Mouse (Mus musculus): ENCODE results near the gene Tcf25. TPM values are rescaled to one million over a fixed set of nuclear protein-coding genes. Genes with fewer than 3 reads are reported as not detected.

Tcf25 gene
- polyA plus RNA-seq, 1 experiment from 2014 or later, result 54.9 TPM

DNA sequence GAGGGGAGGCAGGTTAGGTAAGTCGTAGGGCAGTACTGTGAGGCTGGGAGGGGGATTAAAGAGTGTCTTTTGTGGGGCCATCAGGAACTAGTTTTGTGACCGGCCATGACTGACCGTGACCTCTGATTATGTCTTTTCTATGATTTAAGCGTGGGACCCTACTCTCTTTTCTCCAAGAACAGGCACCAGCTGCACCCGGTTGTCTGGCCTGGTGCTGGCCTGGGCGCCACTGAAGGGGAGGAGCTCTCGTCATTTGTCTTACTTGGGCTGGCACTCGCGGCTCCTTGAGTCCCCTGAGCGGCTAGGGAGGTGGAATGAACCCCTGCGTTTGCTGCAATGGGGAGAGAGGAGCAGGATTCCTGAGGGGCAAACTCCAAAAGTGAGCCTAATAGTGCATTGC is 20.3 kb upstream of the Tcf25 start:
- no peaks in the 10 kb centered on the region for H3K36me3 ChIP-seq (replicated peaks; ENCODE audit: insufficient read depth, low read length)
- H3K27ac ChIP-seq (ENCODE audit: low read depth), result no peak overlapping the region
- WGBS (ENCODE audit: insufficient replicate concordance), result 57% methylated on average over 11 of the region's 11 CpGs
- no peak overlapping the region for H3K4me2 ChIP-seq (ENCODE audit: low read depth, low read length)
- ATAC-seq (no peak), DNase-seq (no peak)
- H3K4me1 ChIP-seq (ENCODE audit: insufficient read depth), result peaks cover 2% of the 10 kb centered on the region; the same call in 1 of the 2 replicates
- no peaks in the 10 kb centered on the region for H3K9me3 ChIP-seq (ENCODE audit: low read length)
- H3K9ac ChIP-seq (replicated peaks), result no peak overlapping the region
- no peaks in the 10 kb centered on the region for H3K27me3 ChIP-seq (ENCODE audit: insufficient read depth, low read length)
- H3K4me3 ChIP-seq (ENCODE audit: low read depth, low read length), result no peak overlapping the region
- TF ChIP-seq EP300 (IDR thresholded peaks at IDR 0.05; ENCODE audit: low read depth), result no peak
- no peak for TF ChIP-seq CTCF (IDR thresholded peaks at IDR 0.05; ENCODE audit: low read depth)

DNA sequence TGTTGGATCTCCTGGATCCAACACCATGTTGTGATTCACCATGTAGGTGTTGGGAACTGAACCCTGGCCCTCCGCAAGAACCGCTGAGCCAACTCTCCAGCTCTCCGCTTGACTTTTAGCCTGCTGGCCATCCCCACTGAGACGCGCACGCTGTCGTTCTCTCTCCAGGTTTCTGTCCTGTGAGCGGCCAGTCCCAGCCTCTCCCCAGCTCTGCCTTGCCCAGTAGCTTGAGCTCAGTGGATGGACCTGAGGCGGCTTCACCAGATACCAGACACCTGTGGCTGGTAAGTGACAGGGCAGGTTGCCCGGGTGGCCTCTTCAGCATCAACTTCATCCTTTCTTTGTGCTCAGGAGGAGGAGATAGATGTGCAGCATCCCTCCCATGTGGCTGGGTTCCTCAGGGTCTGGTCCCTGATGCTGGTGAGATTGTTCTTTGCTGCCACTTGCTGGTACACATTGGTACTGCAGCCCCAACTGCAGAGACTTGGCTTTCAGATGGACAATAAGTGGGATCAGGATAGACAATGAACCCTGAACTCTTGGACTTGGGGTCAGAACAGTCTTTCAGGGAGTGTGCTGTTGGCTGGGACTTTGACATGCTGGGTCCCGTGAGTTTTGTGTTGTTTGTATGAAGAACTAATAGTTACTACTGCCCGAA is 12.3 kb upstream of the Tcf25 start:
- WGBS (ENCODE audit: insufficient replicate concordance), result 49% methylated on average over 12 of the region's 12 CpGs
- H3K4me2 ChIP-seq (ENCODE audit: low read depth, low read length), result no peak overlapping the region
- H3K4me3 ChIP-seq (ENCODE audit: low read depth, low read length), result no peak overlapping the region
- no peak for TF ChIP-seq EP300 (IDR thresholded peaks at IDR 0.05; ENCODE audit: low read depth)
- peak; percentile 95 for TF ChIP-seq CTCF (IDR thresholded peaks at IDR 0.05; ENCODE audit: low read depth)
- ATAC-seq (peak; percentile 73), DNase-seq (peak; percentile 85)
- H3K36me3 ChIP-seq (replicated peaks; ENCODE audit: insufficient read depth, low read length), result no peaks in the 10 kb centered on the region
- no peaks in the 10 kb centered on the region for H3K27me3 ChIP-seq (ENCODE audit: insufficient read depth, low read length)
- no peak overlapping the region for H3K9ac ChIP-seq (replicated peaks)
- H3K9me3 ChIP-seq (ENCODE audit: low read length), result no peaks in the 10 kb centered on the region
- H3K27ac ChIP-seq (ENCODE audit: low read depth), result no peak overlapping the region
- no peaks in the 10 kb centered on the region for H3K4me1 ChIP-seq (ENCODE audit: insufficient read depth)

DNA sequence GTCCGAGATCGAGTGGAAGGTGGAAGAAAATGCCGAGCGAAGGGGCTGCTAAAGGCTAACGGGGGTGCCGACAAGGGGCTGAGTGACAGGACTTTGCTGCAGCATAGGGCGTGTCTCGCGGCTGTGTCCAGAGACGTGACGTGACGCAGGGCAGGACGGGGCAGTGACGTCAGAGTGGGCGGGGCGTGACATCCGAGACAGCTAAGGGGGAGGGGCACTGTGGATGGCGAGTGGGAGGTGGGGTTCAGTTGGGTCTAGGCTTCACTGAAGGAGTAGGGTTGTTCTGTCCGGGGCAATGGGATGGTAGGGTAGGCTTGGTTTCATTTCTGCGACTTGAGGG is 656 bp downstream of the Tcf25 start:
- DNase-seq (peak; percentile 95), ATAC-seq (peak; percentile 73)
- H3K27ac ChIP-seq (ENCODE audit: low read depth), result peak overlapping the region; percentile 98
- WGBS (ENCODE audit: insufficient replicate concordance), result under 1% methylated on average over 20 of the region's 20 CpGs
- peak overlapping the region; percentile 87 for H3K9ac ChIP-seq (replicated peaks)
- no peaks in the 10 kb centered on the region for H3K9me3 ChIP-seq (ENCODE audit: low read length)
- no peak for TF ChIP-seq CTCF (IDR thresholded peaks at IDR 0.05; ENCODE audit: low read depth)
- no peak for TF ChIP-seq EP300 (IDR thresholded peaks at IDR 0.05; ENCODE audit: low read depth)
- no peaks in the 10 kb centered on the region; the same call in 1 of the 2 replicates for H3K36me3 ChIP-seq (replicated peaks; ENCODE audit: insufficient read depth, low read length)
- H3K27me3 ChIP-seq (ENCODE audit: insufficient read depth, low read length), result no peaks in the 10 kb centered on the region
- H3K4me2 ChIP-seq (ENCODE audit: low read depth, low read length), result peak overlapping the region; percentile 84
- H3K4me1 ChIP-seq (ENCODE audit: insufficient read depth), result peaks cover 14% of the 10 kb centered on the region; the same call in 1 of the 2 replicates
- H3K4me3 ChIP-seq (ENCODE audit: low read depth, low read length), result peak overlapping the region; percentile 81

DNA sequence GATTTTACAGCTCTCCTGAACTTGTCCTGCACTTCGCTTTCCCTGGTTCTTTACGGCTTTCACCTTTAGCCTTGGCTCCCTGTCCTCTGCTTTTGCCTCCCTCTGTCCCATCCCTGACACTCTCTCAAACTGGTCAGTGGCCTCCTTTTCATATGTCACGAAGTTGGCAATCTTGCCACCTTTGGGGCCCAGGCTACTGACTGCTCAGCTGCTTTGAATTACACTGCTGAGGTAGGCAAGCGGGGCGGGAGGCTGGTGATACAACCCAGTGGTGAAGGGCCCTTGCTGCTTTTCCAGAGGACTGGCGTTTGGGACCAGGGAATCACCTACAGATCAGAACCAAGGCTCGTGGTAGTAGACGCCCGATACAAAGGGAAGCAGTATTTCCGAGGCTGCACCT is 2.1 kb downstream of the Tcf25 start:
- no peak for TF ChIP-seq EP300 (IDR thresholded peaks at IDR 0.05; ENCODE audit: low read depth)
- no peak for TF ChIP-seq CTCF (IDR thresholded peaks at IDR 0.05; ENCODE audit: low read depth)
- H3K36me3 ChIP-seq (replicated peaks; ENCODE audit: insufficient read depth, low read length), result peaks cover 2% of the 10 kb centered on the region; the same call in 1 of the 2 replicates
- no peak overlapping the region for H3K27ac ChIP-seq (ENCODE audit: low read depth)
- H3K9ac ChIP-seq (replicated peaks), result no peak overlapping the region
- ATAC-seq (no peak), DNase-seq (no peak)
- H3K27me3 ChIP-seq (ENCODE audit: insufficient read depth, low read length), result no peaks in the 10 kb centered on the region
- no peak overlapping the region for H3K4me2 ChIP-seq (ENCODE audit: low read depth, low read length)
- H3K9me3 ChIP-seq (ENCODE audit: low read length), result no peaks in the 10 kb centered on the region
- WGBS (ENCODE audit: insufficient replicate concordance), result 85% methylated on average over 10 of the region's 10 CpGs
- H3K4me1 ChIP-seq (ENCODE audit: insufficient read depth), result peaks cover 14% of the 10 kb centered on the region; the same call in 1 of the 2 replicates
- no peak overlapping the region for H3K4me3 ChIP-seq (ENCODE audit: low read depth, low read length)

DNA sequence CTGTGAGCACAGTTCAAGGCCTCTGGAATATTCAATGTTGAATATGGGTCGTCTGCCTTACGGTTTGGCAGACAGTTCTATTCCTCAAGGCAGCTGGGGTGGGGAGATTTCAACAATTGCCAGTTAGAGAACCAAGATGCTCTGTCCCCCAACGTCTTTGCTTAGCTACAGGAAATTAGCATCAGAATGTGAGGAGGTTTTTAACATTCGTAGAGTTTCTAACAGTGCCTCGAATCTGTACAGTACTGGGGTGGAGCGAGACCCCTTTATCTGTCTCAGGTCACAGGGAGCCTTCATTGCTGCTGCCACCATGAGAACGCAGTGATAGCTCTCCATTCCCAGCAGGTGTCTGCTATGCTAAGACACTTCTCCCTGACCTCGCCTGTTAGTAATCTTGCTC is 2.6 kb downstream of the Tcf25 start:
- TF ChIP-seq EP300 (IDR thresholded peaks at IDR 0.05; ENCODE audit: low read depth) (no peak), CTCF (IDR thresholded peaks at IDR 0.05; ENCODE audit: low read depth) (no peak)
- no peak overlapping the region for H3K4me3 ChIP-seq (ENCODE audit: low read depth, low read length)
- H3K9ac ChIP-seq (replicated peaks), result no peak overlapping the region
- no peak for DNase-seq
- ATAC-seq, result no peak
- 77% methylated on average over 8 of the region's 8 CpGs for WGBS (ENCODE audit: insufficient replicate concordance)
- H3K9me3 ChIP-seq (ENCODE audit: low read length), result no peaks in the 10 kb centered on the region
- H3K27me3 ChIP-seq (ENCODE audit: insufficient read depth, low read length), result no peaks in the 10 kb centered on the region
- H3K4me1 ChIP-seq (ENCODE audit: insufficient read depth), result peaks cover 14% of the 10 kb centered on the region; the same call in 1 of the 2 replicates
- H3K27ac ChIP-seq (ENCODE audit: low read depth), result no peak overlapping the region
- peaks cover 6% of the 10 kb centered on the region; the same call in 1 of the 2 replicates for H3K36me3 ChIP-seq (replicated peaks; ENCODE audit: insufficient read depth, low read length)
- no peak overlapping the region for H3K4me2 ChIP-seq (ENCODE audit: low read depth, low read length)

DNA sequence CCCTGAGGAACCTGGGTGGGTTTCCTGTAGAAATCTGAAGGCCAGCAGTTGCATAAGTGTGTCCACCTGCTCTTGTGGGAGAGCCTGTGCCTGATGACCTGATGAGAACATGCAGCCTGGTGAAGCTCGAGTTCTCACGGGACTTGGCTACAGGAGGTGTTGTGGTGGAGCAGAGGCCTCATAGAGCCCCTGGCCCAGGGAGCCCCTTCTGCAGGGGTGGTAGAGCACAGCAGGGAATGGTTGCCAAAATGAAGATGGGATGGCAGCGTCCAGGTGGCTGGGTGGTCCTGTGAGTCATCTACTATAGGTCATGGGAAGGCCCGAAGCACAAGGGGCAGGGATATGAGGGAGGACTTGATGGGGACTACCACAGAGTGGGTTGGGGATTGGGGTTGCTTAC is 8.2 kb downstream of the Tcf25 start:
- TF ChIP-seq EP300 (IDR thresholded peaks at IDR 0.05; ENCODE audit: low read depth), result no peak
- no peak for TF ChIP-seq CTCF (IDR thresholded peaks at IDR 0.05; ENCODE audit: low read depth)
- Histone ChIP-seq H3K27me3 (ENCODE audit: insufficient read depth, low read length) (no peaks in the 10 kb centered on the region), H3K9me3 (ENCODE audit: low read length) (no peaks in the 10 kb centered on the region), H3K4me3 (ENCODE audit: low read depth, low read length) (no peak overlapping the region), H3K4me1 (ENCODE audit: insufficient read depth) (no peaks in the 10 kb centered on the region), H3K36me3 (replicated peaks; ENCODE audit: insufficient read depth, low read length) (peaks cover 48% of the 10 kb centered on the region), H3K9ac (replicated peaks) (no peak overlapping the region), H3K4me2 (ENCODE audit: low read depth, low read length) (no peak overlapping the region), H3K27ac (ENCODE audit: low read depth) (no peak overlapping the region)
- DNase-seq, result no peak
- no peak for ATAC-seq
- WGBS (ENCODE audit: insufficient replicate concordance), result 93% methylated on average over 4 of the region's 4 CpGs
